Mouse (Mus musculus) ES-Bruce4 (cell line): ENCODE measurements around the gene Sds.

Experiments
- CTCF ChIP-seq: IDR thresholded peaks from one replicate; pipeline ENCODE4 v1.8.1; 2011; ENCODE audit warnings: low read depth, low read length
- EP300 ChIP-seq: IDR thresholded peaks from 2 replicates; pipeline ENCODE4 v1.6.1; 2011; ENCODE audit warnings: low read depth, low read length; ENCODE audit not compliant: insufficient read depth
- POLR2A ChIP-seq: IDR thresholded peaks from one replicate; pipeline ENCODE4 v1.8.1; 2011; ENCODE audit warnings: low read length; ENCODE audit not compliant: insufficient read depth

- TF ChIP-seq CTCF (no peak), POLR2A (no peak), EP300 (no peak)
Observed at GRCm38 (mm10) chr5:120467026-120467425, 9.3 kb upstream of the Sds start.
